Mouse (Mus musculus): ENCODE results near the gene Ptgds. TPM values are rescaled to one million over a fixed set of nuclear protein-coding genes. Genes with fewer than 3 reads are reported as not detected.
A peak's percentile ranks its signal among the peaks of the same experiment; 100 is the strongest.

Gene Ptgds
- polyA plus RNA-seq, 1 experiment from 2014 or later: 10.2 TPM

- H3K9me3 ChIP-seq: no peaks in the 10 kb centered on the region
- no peaks in the 10 kb centered on the region for H3K36me3 ChIP-seq
- H3K27me3 ChIP-seq: no peaks in the 10 kb centered on the region
- H3K9ac ChIP-seq: no peak overlapping the region
- ATAC-seq (ENCODE audit: borderline replicate concordance, extremely low read depth, low FRiP score, low TSS enrichment): no peak
- no peak overlapping the region for H3K4me2 ChIP-seq
- no peak overlapping the region for H3K4me3 ChIP-seq
- H3K27ac ChIP-seq: no peak overlapping the region
- WGBS: 82% methylated on average over 8 of the region's 8 CpGs
- H3K4me1 ChIP-seq: no peaks in the 10 kb centered on the region
Measured at GRCm38 (mm10) chr2:25477541-25477940, 7.7 kb upstream of the Ptgds start.

GRCm38 (mm10) chr2:25472550-25472949 lies 2.7 kb upstream of the Ptgds start:
- no peaks in the 10 kb centered on the region for H3K9me3 ChIP-seq
- no peak overlapping the region for H3K27ac ChIP-seq
- H3K4me1 ChIP-seq: peaks cover 15% of the 10 kb centered on the region; the same call in 1 of the 2 replicates
- no peak overlapping the region for H3K4me3 ChIP-seq
- no peak overlapping the region for H3K9ac ChIP-seq
- H3K27me3 ChIP-seq: no peaks in the 10 kb centered on the region
- H3K36me3 ChIP-seq: no peaks in the 10 kb centered on the region
- no peak overlapping the region for H3K4me2 ChIP-seq
- ATAC-seq (ENCODE audit: borderline replicate concordance, extremely low read depth, low FRiP score, low TSS enrichment): no peak
- WGBS: 50% methylated on average over 2 of the region's 2 CpGs

GRCm38 (mm10) chr2:25468962-25469915 lies 607 bp downstream of the Ptgds start:
- H3K4me3 ChIP-seq: no peak overlapping the region
- no peak overlapping the region for H3K9ac ChIP-seq
- no peaks in the 10 kb centered on the region for H3K36me3 ChIP-seq
- H3K9me3 ChIP-seq: no peaks in the 10 kb centered on the region
- H3K27ac ChIP-seq: peak overlapping the region; percentile 25
- ATAC-seq (ENCODE audit: borderline replicate concordance, extremely low read depth, low FRiP score, low TSS enrichment): peak; percentile 36; the same call in 1 of the 2 replicates
- no peak overlapping the region for H3K4me2 ChIP-seq
- H3K27me3 ChIP-seq: no peaks in the 10 kb centered on the region
- peaks cover 15% of the 10 kb centered on the region; the same call in 1 of the 2 replicates for H3K4me1 ChIP-seq
- WGBS: 63% methylated on average over 10 of the region's 10 CpGs

- Histone ChIP-seq H3K27me3 (no peaks in the 10 kb centered on the region), H3K4me1 (peaks cover 15% of the 10 kb centered on the region; the same call in 1 of the 2 replicates), H3K4me2 (no peak overlapping the region), H3K36me3 (no peaks in the 10 kb centered on the region), H3K9me3 (no peaks in the 10 kb centered on the region), H3K9ac (no peak overlapping the region), H3K27ac (no peak overlapping the region), H3K4me3 (no peak overlapping the region)
- ATAC-seq (ENCODE audit: borderline replicate concordance, extremely low read depth, low FRiP score, low TSS enrichment): no peak
- WGBS: 66% methylated on average over 14 of the region's 14 CpGs
Measured at GRCm38 (mm10) chr2:25467606-25468303, 2.1 kb downstream of the Ptgds start.

GRCm38 (mm10) chr2:25465816-25466635 lies 3.8 kb downstream of the Ptgds start:
- H3K4me3 ChIP-seq: no peak overlapping the region
- ATAC-seq (ENCODE audit: borderline replicate concordance, extremely low read depth, low FRiP score, low TSS enrichment): no peak
- 47% methylated on average over 10 of the region's 10 CpGs for WGBS
- H3K27ac ChIP-seq: no peak overlapping the region; the same call in 1 of the 2 replicates
- H3K9me3 ChIP-seq: no peaks in the 10 kb centered on the region
- no peak overlapping the region for H3K9ac ChIP-seq
- no peaks in the 10 kb centered on the region for H3K27me3 ChIP-seq
- peaks cover 23% of the 10 kb centered on the region for H3K4me1 ChIP-seq
- H3K4me2 ChIP-seq: no peak overlapping the region
- no peaks in the 10 kb centered on the region for H3K36me3 ChIP-seq

GRCm38 (mm10) chr2:25465256-25465655 lies 4.6 kb downstream of the Ptgds start:
- Histone ChIP-seq H3K27me3 (no peaks in the 10 kb centered on the region), H3K9me3 (no peaks in the 10 kb centered on the region), H3K4me3 (no peak overlapping the region), H3K4me2 (no peak overlapping the region), H3K36me3 (no peaks in the 10 kb centered on the region), H3K27ac (no peak overlapping the region), H3K4me1 (peaks cover 25% of the 10 kb centered on the region), H3K9ac (no peak overlapping the region)
- ATAC-seq (ENCODE audit: borderline replicate concordance, extremely low read depth, low FRiP score, low TSS enrichment): no peak
- WGBS: 66% methylated on average over 2 of the region's 2 CpGs

GRCm38 (mm10) chr2:25463630-25464029 lies 6.2 kb downstream of the Ptgds start:
- no peak overlapping the region for H3K4me3 ChIP-seq
- peaks cover 29% of the 10 kb centered on the region for H3K4me1 ChIP-seq
- H3K4me2 ChIP-seq: no peak overlapping the region
- H3K9me3 ChIP-seq: no peaks in the 10 kb centered on the region
- ATAC-seq (ENCODE audit: borderline replicate concordance, extremely low read depth, low FRiP score, low TSS enrichment): no peak
- no peak overlapping the region for H3K27ac ChIP-seq
- WGBS: 84% methylated on average over 3 of the region's 3 CpGs
- no peaks in the 10 kb centered on the region for H3K27me3 ChIP-seq
- H3K9ac ChIP-seq: no peak overlapping the region
- H3K36me3 ChIP-seq: no peaks in the 10 kb centered on the region

GRCm38 (mm10) chr2:25461407-25461806 lies 8.4 kb downstream of the Ptgds start:
- H3K27ac ChIP-seq: peak overlapping the region; percentile 91
- ATAC-seq (ENCODE audit: borderline replicate concordance, extremely low read depth, low FRiP score, low TSS enrichment): no peak
- no peaks in the 10 kb centered on the region for H3K27me3 ChIP-seq
- H3K9me3 ChIP-seq: no peaks in the 10 kb centered on the region
- peaks cover 36% of the 10 kb centered on the region for H3K4me1 ChIP-seq
- no peaks in the 10 kb centered on the region for H3K36me3 ChIP-seq
- H3K4me3 ChIP-seq: peak overlapping the region; percentile 69
- H3K4me2 ChIP-seq: peak overlapping the region; percentile 79
- H3K9ac ChIP-seq: peak overlapping the region; percentile 32; the same call in 1 of the 2 replicates
- WGBS: 17% methylated on average over 3 of the region's 3 CpGs

- peak within 1 kb of the TSS; percentile 79 for H3K4me2 ChIP-seq
- peak within 1 kb of the TSS; percentile 52 for H3K9ac ChIP-seq
Measured at GRCm38 (mm10) chr2:25460551-25461309, 9.1 kb downstream of the Ptgds start, which contains the start of gene Paxx. Gene Paxx (minus strand): TSS chr2:25461094.

GRCm38 (mm10) chr2:25460135-25460534 lies 9.7 kb downstream of the Ptgds start:
- Histone ChIP-seq H3K4me2 (peak overlapping the region; percentile 79), H3K27ac (peak overlapping the region; percentile 91), H3K4me1 (peaks cover 42% of the 10 kb centered on the region), H3K36me3 (no peaks in the 10 kb centered on the region), H3K27me3 (no peaks in the 10 kb centered on the region), H3K9me3 (no peaks in the 10 kb centered on the region), H3K4me3 (peak overlapping the region; percentile 69), H3K9ac (peak overlapping the region; percentile 52)
- WGBS: 22% methylated on average over 5 of the region's 5 CpGs
- no peak; the same call in 1 of the 2 replicates for ATAC-seq (ENCODE audit: borderline replicate concordance, extremely low read depth, low FRiP score, low TSS enrichment)

More at GRCm38 (mm10) chr2:25460551-25461309, 9.1 kb downstream of the Ptgds start, which contains the start of gene Paxx:
- H3K9me3 ChIP-seq: no peaks in the 10 kb centered on the region
- H3K27me3 ChIP-seq: no peaks in the 10 kb centered on the region
- under 1% methylated on average over 42 of the region's 48 CpGs for WGBS
- H3K4me3 ChIP-seq: peak within 1 kb of the TSS; percentile 69
- peak within 1 kb of the TSS; percentile 91 for H3K27ac ChIP-seq
- peak; percentile 80 for ATAC-seq (ENCODE audit: borderline replicate concordance, extremely low read depth, low FRiP score, low TSS enrichment)
- H3K36me3 ChIP-seq: no peaks in the 10 kb centered on the region
- H3K4me1 ChIP-seq: peaks cover 40% of the 10 kb centered on the region
